Mouse (Mus musculus) testis, adult 2 months (tissue): ENCODE results near the gene Cep55.

Experiments used
- CTCF ChIP-seq: fragments of 200-500 bp; IDR thresholded peaks from 2 replicates; pipeline ENCODE4 v1.5.1; 2012; ENCODE audit warnings: low read depth, mild to moderate bottlenecking, inconsistent platforms, low read length, moderate library complexity; ENCODE audit not compliant: control insufficient read depth, insufficient read depth, insufficient replicate concordance
- POLR2A ChIP-seq: fragments of 200-500 bp; IDR thresholded peaks from 2 replicates; pipeline ENCODE4 v1.6.1; 2012; ENCODE audit warnings: low read depth, mild to moderate bottlenecking, inconsistent platforms, low read length, moderate library complexity; ENCODE audit not compliant: control insufficient read depth

DNA sequence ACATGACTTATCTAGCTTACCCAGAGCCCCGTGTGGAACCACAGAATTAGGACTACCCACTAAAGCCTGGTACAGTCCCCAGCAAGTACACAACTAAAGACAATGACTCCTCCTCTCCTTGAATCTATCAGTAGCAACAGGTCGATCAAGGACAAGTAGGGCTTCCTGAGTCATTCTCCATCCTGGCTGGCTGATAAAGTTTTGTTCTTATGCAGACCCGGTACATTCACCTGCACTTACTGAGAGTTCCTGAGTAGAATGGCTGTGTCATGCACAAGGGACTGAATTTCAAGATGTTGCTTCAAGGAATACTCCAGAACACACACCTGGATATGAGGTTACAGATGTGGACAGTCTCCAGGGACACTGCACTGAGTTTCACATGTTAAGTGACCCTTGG, 9.6 kb upstream of the Cep55 start:
- TF ChIP-seq POLR2A = no peak
- no peak for TF ChIP-seq CTCF
